Mouse (Mus musculus): ENCODE data around the gene Myom3. TPM values are rescaled to one million over a fixed set of nuclear protein-coding genes. Genes with fewer than 3 reads are reported as not detected.

Gene Myom3
- polyA plus RNA-seq, 1 experiment from 2014 or later = 0.11 TPM

GRCm38 (mm10) chr4:135853987-135854546 lies 94.6 kb downstream of the Myom3 start:
- DNase-seq (ENCODE audit: low spot score, missing footprints) = no peak
- WGBS = 90% methylated on average over 14 of the region's 14 CpGs
- no peaks in the 10 kb centered on the region for H3K27me3 ChIP-seq (ENCODE audit: control insufficient read depth, insufficient read depth, low read length)
- H3K27ac ChIP-seq (ENCODE audit: low read depth, low read length) = no peak overlapping the region
- H3K36me3 ChIP-seq (ENCODE audit: control insufficient read depth, insufficient read depth, low read length) = no peaks in the 10 kb centered on the region
- no peak for ATAC-seq (ENCODE audit: low FRiP score)
- peaks cover 11% of the 10 kb centered on the region for H3K4me1 ChIP-seq (ENCODE audit: control insufficient read depth, insufficient read depth, low read length)
- no peak overlapping the region for H3K4me3 ChIP-seq (ENCODE audit: low read depth, low read length)
- H3K9me3 ChIP-seq (ENCODE audit: control insufficient read depth, low read length) = no peaks in the 10 kb centered on the region
- H3K9ac ChIP-seq (ENCODE audit: low read length) = peak overlapping the region; percentile 98
- H3K4me2 ChIP-seq = no peak overlapping the region

GRCm38 (mm10) chr4:135854630-135855029 lies 95.1 kb downstream of the Myom3 start:
- DNase-seq (ENCODE audit: low spot score, missing footprints) (no peak), ATAC-seq (ENCODE audit: low FRiP score) (no peak)
- H3K4me3 ChIP-seq (ENCODE audit: low read depth, low read length) = no peak overlapping the region
- WGBS = 75% methylated on average over 11 of the region's 11 CpGs
- H3K27ac ChIP-seq (ENCODE audit: low read depth, low read length) = peak overlapping the region; percentile 100
- peak overlapping the region; percentile 98 for H3K9ac ChIP-seq (ENCODE audit: low read length)
- peaks cover 11% of the 10 kb centered on the region for H3K4me1 ChIP-seq (ENCODE audit: control insufficient read depth, insufficient read depth, low read length)
- peak overlapping the region; percentile 87; the same call in 1 of the 2 replicates for H3K4me2 ChIP-seq
- no peaks in the 10 kb centered on the region for H3K27me3 ChIP-seq (ENCODE audit: control insufficient read depth, insufficient read depth, low read length)
- H3K9me3 ChIP-seq (ENCODE audit: control insufficient read depth, low read length) = no peaks in the 10 kb centered on the region
- H3K36me3 ChIP-seq (ENCODE audit: control insufficient read depth, insufficient read depth, low read length) = no peaks in the 10 kb centered on the region

- peak overlapping the region; percentile 99 for H3K4me3 ChIP-seq (ENCODE audit: low read depth, low read length)
- no peak for DNase-seq (ENCODE audit: low spot score, missing footprints)
- H3K27ac ChIP-seq (ENCODE audit: low read depth, low read length) = peak overlapping the region; percentile 100
- H3K36me3 ChIP-seq (ENCODE audit: control insufficient read depth, insufficient read depth, low read length) = no peaks in the 10 kb centered on the region
- peak overlapping the region; percentile 87 for H3K4me2 ChIP-seq
- 10% methylated on average over 6 of the region's 6 CpGs for WGBS
- no peaks in the 10 kb centered on the region for H3K9me3 ChIP-seq (ENCODE audit: control insufficient read depth, low read length)
- peaks cover 11% of the 10 kb centered on the region for H3K4me1 ChIP-seq (ENCODE audit: control insufficient read depth, insufficient read depth, low read length)
- H3K27me3 ChIP-seq (ENCODE audit: control insufficient read depth, insufficient read depth, low read length) = no peaks in the 10 kb centered on the region
- H3K9ac ChIP-seq (ENCODE audit: low read length) = peak overlapping the region; percentile 98
- ATAC-seq (ENCODE audit: low FRiP score) = peak; percentile 23
Measured at GRCm38 (mm10) chr4:135855080-135855479, 95.6 kb downstream of the Myom3 start.

- peak within 1 kb of the TSS; percentile 98 for H3K9ac ChIP-seq (ENCODE audit: low read length)
- peak within 1 kb of the TSS; percentile 87 for H3K4me2 ChIP-seq
- H3K27ac ChIP-seq (ENCODE audit: low read depth, low read length) = peak within 1 kb of the TSS; percentile 100
- under 1% methylated on average over 50 of the region's 67 CpGs for WGBS
- H3K4me1 ChIP-seq (ENCODE audit: control insufficient read depth, insufficient read depth, low read length) = peaks cover 11% of the 10 kb centered on the region
- ATAC-seq (ENCODE audit: low FRiP score) = peak; percentile 97
- H3K4me3 ChIP-seq (ENCODE audit: low read depth, low read length) = peak within 1 kb of the TSS; percentile 99
- no peaks in the 10 kb centered on the region for H3K36me3 ChIP-seq (ENCODE audit: control insufficient read depth, insufficient read depth, low read length)
- H3K27me3 ChIP-seq (ENCODE audit: control insufficient read depth, insufficient read depth, low read length) = no peaks in the 10 kb centered on the region
- no peaks in the 10 kb centered on the region for H3K9me3 ChIP-seq (ENCODE audit: control insufficient read depth, low read length)
- peak; percentile 100 for DNase-seq (ENCODE audit: low spot score, missing footprints)
Measured at GRCm38 (mm10) chr4:135855536-135856222, 96.2 kb downstream of the Myom3 start, which contains the start of gene Srsf10. TSS of gene Srsf10 (plus strand) at chr4:135855747.

GRCm38 (mm10) chr4:135856223-135857091 lies 96.9 kb downstream of the Myom3 start:
- Histone ChIP-seq H3K27me3 (ENCODE audit: control insufficient read depth, insufficient read depth, low read length) (no peaks in the 10 kb centered on the region), H3K27ac (ENCODE audit: low read depth, low read length) (peak overlapping the region; percentile 96), H3K4me2 (peak overlapping the region; percentile 55), H3K4me3 (ENCODE audit: low read depth, low read length) (peak overlapping the region; percentile 99), H3K9me3 (ENCODE audit: control insufficient read depth, low read length) (no peaks in the 10 kb centered on the region), H3K4me1 (ENCODE audit: control insufficient read depth, insufficient read depth, low read length) (peaks cover 11% of the 10 kb centered on the region), H3K36me3 (ENCODE audit: control insufficient read depth, insufficient read depth, low read length) (no peaks in the 10 kb centered on the region), H3K9ac (ENCODE audit: low read length) (peak overlapping the region; percentile 98)
- peak; percentile 97 for DNase-seq (ENCODE audit: low spot score, missing footprints)
- WGBS = under 1% methylated on average over 91 of the region's 91 CpGs
- peak; percentile 80 for ATAC-seq (ENCODE audit: low FRiP score)

- Histone ChIP-seq H3K9me3 (ENCODE audit: control insufficient read depth, low read length) (no peaks in the 10 kb centered on the region), H3K36me3 (ENCODE audit: control insufficient read depth, insufficient read depth, low read length) (no peaks in the 10 kb centered on the region), H3K27me3 (ENCODE audit: control insufficient read depth, insufficient read depth, low read length) (no peaks in the 10 kb centered on the region), H3K4me3 (ENCODE audit: low read depth, low read length) (peak overlapping the region; percentile 99), H3K4me1 (ENCODE audit: control insufficient read depth, insufficient read depth, low read length) (peaks cover 11% of the 10 kb centered on the region), H3K9ac (ENCODE audit: low read length) (peak overlapping the region; percentile 98), H3K27ac (ENCODE audit: low read depth, low read length) (no peak overlapping the region), H3K4me2 (peak overlapping the region; percentile 55)
- 8% methylated on average over 7 of the region's 7 CpGs for WGBS
- ATAC-seq (ENCODE audit: low FRiP score) (no peak), DNase-seq (ENCODE audit: low spot score, missing footprints) (no peak)
Measured at GRCm38 (mm10) chr4:135857597-135858186, 98.2 kb downstream of the Myom3 start.

Other genes with a start within 250 kb of the Myom3 start
- gene Grhl3, start 186.1 kb upstream of the Myom3 start, polyA plus RNA-seq (2014; fragmentation: Nextera tagmentation; extraction: Ambion mirVana) = 3.1 and 3.2 TPM in 2 replicates
- gene Ifnlr1, start 73.4 kb upstream of the Myom3 start, polyA plus RNA-seq (2014; fragmentation: Nextera tagmentation; extraction: Ambion mirVana) = 0.08 and 0.12 TPM in 2 replicates
- gene Il22ra1, start 31.5 kb upstream of the Myom3 start, polyA plus RNA-seq (2014; fragmentation: Nextera tagmentation; extraction: Ambion mirVana) = not detected in 2 replicates
- gene Srsf10, start 96.0 kb downstream of the Myom3 start, polyA plus RNA-seq (2014; fragmentation: Nextera tagmentation; extraction: Ambion mirVana) = 434 and 444 TPM in 2 replicates
- 258 and 259 TPM in 2 replicates for gene Pnrc2, start 114.1 kb downstream of the Myom3 start, polyA plus RNA-seq (2014; fragmentation: Nextera tagmentation; extraction: Ambion mirVana)
- gene Cnr2, start 135.7 kb downstream of the Myom3 start, polyA plus RNA-seq (2014; fragmentation: Nextera tagmentation; extraction: Ambion mirVana) = 0.41 and 0.63 TPM in 2 replicates
- gene Fuca1, start 161.0 kb downstream of the Myom3 start, polyA plus RNA-seq (2014; fragmentation: Nextera tagmentation; extraction: Ambion mirVana) = 43.0 and 48.1 TPM in 2 replicates
- 55.1 and 62.9 TPM in 2 replicates for gene Hmgcl, start 186.7 kb downstream of the Myom3 start, polyA plus RNA-seq (2014; fragmentation: Nextera tagmentation; extraction: Ambion mirVana)
- 25.6 and 27.0 TPM in 2 replicates for gene Gale, start 204.0 kb downstream of the Myom3 start, polyA plus RNA-seq (2014; fragmentation: Nextera tagmentation; extraction: Ambion mirVana)
- 136 and 144 TPM in 2 replicates for gene Lypla2, start 212.9 kb downstream of the Myom3 start, polyA plus RNA-seq (2014; fragmentation: Nextera tagmentation; extraction: Ambion mirVana)
- gene Pithd1, start 227.5 kb downstream of the Myom3 start, polyA plus RNA-seq (2014; fragmentation: Nextera tagmentation; extraction: Ambion mirVana) = 64.8 and 65.8 TPM in 2 replicates

Data from midbrain, embryonic 11.5 days (tissue).